Mouse (Mus musculus) bone marrow, adult 2 months (tissue): ENCODE measurements at regions not wholly inside any gene's neighbourhood (a gene's known extent, or its start where the extent isn't known, plus 50 kb on each side); places are given as distances from the start of the nearest gene placed in this dataset.

Source experiments
- CTCF ChIP-seq: fragments of 200-500 bp; IDR thresholded peaks from 2 replicates; pipeline ENCODE4 v1.5.1; 2011; ENCODE audit warnings: low read length, control low read depth; ENCODE audit not compliant: control insufficient read depth, insufficient read depth
- POLR2A ChIP-seq: fragments of 200-500 bp; IDR thresholded peaks from 2 replicates; pipeline ENCODE4 v1.6.1; 2011; ENCODE audit warnings: low read depth, mild to moderate bottlenecking, control low read depth, low read length, borderline replicate concordance; ENCODE audit not compliant: control insufficient read depth

DNA sequence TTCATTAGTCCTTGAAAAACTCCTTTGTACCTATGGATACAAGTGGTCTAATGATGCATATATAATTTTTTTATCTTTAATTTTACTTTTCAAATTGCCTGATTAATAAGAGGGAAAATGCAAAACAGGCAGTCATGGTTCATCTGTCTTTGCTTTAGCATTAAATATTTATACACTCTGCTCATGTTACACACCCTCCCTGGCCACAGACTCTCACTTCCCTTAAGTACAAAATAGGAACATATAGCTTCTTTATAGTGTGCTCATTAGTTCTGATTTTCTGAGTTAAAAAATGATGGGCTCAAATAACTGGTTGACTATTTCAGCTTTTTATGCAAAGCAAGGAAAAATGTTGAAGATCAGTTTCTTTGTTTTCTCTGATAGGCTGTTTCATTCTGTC, 195.2 kb upstream of the Mki67 start:
- TF ChIP-seq CTCF (no peak), POLR2A (no peak)
